Mouse (Mus musculus): Measurements from ENCODE around the gene Sdhc. TPM values are rescaled to one million over a fixed set of nuclear protein-coding genes. Genes with fewer than 3 reads are reported as not detected.

The Sdhc gene
- polyA plus RNA-seq, 1 experiment from 2014 or later: 457 TPM

GRCm38 (mm10) chr1:171111781-171112575, 38.4 kb downstream of the Sdhc start:
- no peak for ATAC-seq (ENCODE audit: extremely low read depth, insufficient number of reproducible peaks, low FRiP score, low TSS enrichment)

GRCm38 (mm10) chr1:171111020-171111780, 39.2 kb downstream of the Sdhc start:
- no peaks in the 10 kb centered on the region for H3K27me3 ChIP-seq (replicated peaks)
- ATAC-seq (ENCODE audit: extremely low read depth, insufficient number of reproducible peaks, low FRiP score, low TSS enrichment): peak; percentile 87
- peak overlapping the region; percentile 59 for H3K4me3 ChIP-seq
- peak overlapping the region; percentile 78 for H3K9ac ChIP-seq
- no peaks in the 10 kb centered on the region for H3K36me3 ChIP-seq
- under 1% methylated on average over 38 of the region's 38 CpGs for WGBS
- H3K4me2 ChIP-seq: peak overlapping the region; percentile 74
- H3K9me3 ChIP-seq: no peaks in the 10 kb centered on the region
- H3K27ac ChIP-seq (replicated peaks): peak overlapping the region; percentile 79
- peaks cover 29% of the 10 kb centered on the region for H3K4me1 ChIP-seq

More at GRCm38 (mm10) chr1:171111781-171112575, 38.4 kb downstream of the Sdhc start:
- Histone ChIP-seq H3K4me1 (peaks cover 29% of the 10 kb centered on the region), H3K36me3 (no peaks in the 10 kb centered on the region), H3K27me3 (replicated peaks) (no peaks in the 10 kb centered on the region), H3K4me3 (peak overlapping the region; percentile 59), H3K27ac (replicated peaks) (peak overlapping the region; percentile 79), H3K4me2 (peak overlapping the region; percentile 74), H3K9me3 (no peaks in the 10 kb centered on the region), H3K9ac (peak overlapping the region; percentile 76)
- WGBS: 4% methylated on average over 15 of the region's 15 CpGs

GRCm38 (mm10) chr1:171110659-171111019, 39.8 kb downstream of the Sdhc start:
- H3K27me3 ChIP-seq (replicated peaks): no peaks in the 10 kb centered on the region
- 13% methylated on average over 15 of the region's 15 CpGs for WGBS
- no peaks in the 10 kb centered on the region for H3K9me3 ChIP-seq
- H3K27ac ChIP-seq (replicated peaks): 0 out of 2 replicates have a peak overlapping the region, but pooled peaks have one; percentile 32
- peak overlapping the region; percentile 74 for H3K4me2 ChIP-seq
- no peak for ATAC-seq (ENCODE audit: extremely low read depth, insufficient number of reproducible peaks, low FRiP score, low TSS enrichment)
- H3K36me3 ChIP-seq: no peaks in the 10 kb centered on the region
- H3K4me3 ChIP-seq: peak overlapping the region; percentile 59
- peak overlapping the region; percentile 78 for H3K9ac ChIP-seq
- peaks cover 29% of the 10 kb centered on the region for H3K4me1 ChIP-seq

- no peak for ATAC-seq (ENCODE audit: extremely low read depth, insufficient number of reproducible peaks, low FRiP score, low TSS enrichment)
- no peaks in the 10 kb centered on the region for H3K9me3 ChIP-seq
- no peak overlapping the region for H3K9ac ChIP-seq
- no peak overlapping the region for H3K4me3 ChIP-seq
- WGBS: 30% methylated on average over 9 of the region's 9 CpGs
- no peak overlapping the region for H3K27ac ChIP-seq (replicated peaks)
- no peaks in the 10 kb centered on the region for H3K27me3 ChIP-seq (replicated peaks)
- H3K36me3 ChIP-seq: no peaks in the 10 kb centered on the region
- peaks cover 29% of the 10 kb centered on the region for H3K4me1 ChIP-seq
- H3K4me2 ChIP-seq: 0 out of 2 replicates have a peak overlapping the region, but pooled peaks have one; percentile 18
Measured at GRCm38 (mm10) chr1:171109620-171110019, 40.8 kb downstream of the Sdhc start.

- no peak overlapping the region for H3K27ac ChIP-seq (replicated peaks)
- H3K4me1 ChIP-seq: peaks cover 19% of the 10 kb centered on the region
- H3K36me3 ChIP-seq: no peaks in the 10 kb centered on the region
- H3K9me3 ChIP-seq: no peaks in the 10 kb centered on the region
- H3K4me2 ChIP-seq: no peak overlapping the region
- H3K9ac ChIP-seq: no peak overlapping the region
- no peak overlapping the region for H3K4me3 ChIP-seq
- 71% methylated on average over 6 of the region's 6 CpGs for WGBS
- ATAC-seq (ENCODE audit: extremely low read depth, insufficient number of reproducible peaks, low FRiP score, low TSS enrichment): no peak
- no peaks in the 10 kb centered on the region for H3K27me3 ChIP-seq (replicated peaks)
Measured at GRCm38 (mm10) chr1:171105226-171105625, 45.2 kb downstream of the Sdhc start.

GRCm38 (mm10) chr1:171103179-171103840, 47.1 kb downstream of the Sdhc start:
- H3K4me3 ChIP-seq: peak overlapping the region; percentile 78
- no peak for ATAC-seq (ENCODE audit: extremely low read depth, insufficient number of reproducible peaks, low FRiP score, low TSS enrichment)
- no peaks in the 10 kb centered on the region for H3K36me3 ChIP-seq
- 9% methylated on average over 10 of the region's 10 CpGs for WGBS
- peak overlapping the region; percentile 67 for H3K9ac ChIP-seq
- peaks cover 11% of the 10 kb centered on the region for H3K4me1 ChIP-seq
- no peaks in the 10 kb centered on the region for H3K9me3 ChIP-seq
- no peak overlapping the region for H3K27ac ChIP-seq (replicated peaks)
- peak overlapping the region; percentile 75 for H3K4me2 ChIP-seq
- H3K27me3 ChIP-seq (replicated peaks): no peaks in the 10 kb centered on the region; the same call in 1 of the 2 replicates

- Histone ChIP-seq H3K27me3 (replicated peaks) (no peaks in the 10 kb centered on the region; the same call in 1 of the 2 replicates), H3K36me3 (no peaks in the 10 kb centered on the region), H3K9ac (peak overlapping the region; percentile 86), H3K4me2 (peak overlapping the region; percentile 75), H3K4me1 (peaks cover 13% of the 10 kb centered on the region), H3K4me3 (peak overlapping the region; percentile 78), H3K9me3 (no peaks in the 10 kb centered on the region), H3K27ac (replicated peaks) (peak overlapping the region; percentile 78)
- ATAC-seq (ENCODE audit: extremely low read depth, insufficient number of reproducible peaks, low FRiP score, low TSS enrichment): peak; percentile 81
- whole genome bisulfite sequencing: under 1% methylated on average over 35 of the region's 35 CpGs
Measured at GRCm38 (mm10) chr1:171102547-171103177, 47.7 kb downstream of the Sdhc start.

- H3K4me2 ChIP-seq: peak overlapping the region; percentile 75
- H3K36me3 ChIP-seq: no peaks in the 10 kb centered on the region
- peak overlapping the region; percentile 78 for H3K27ac ChIP-seq (replicated peaks)
- WGBS: under 1% methylated on average over 40 of the region's 40 CpGs
- H3K4me1 ChIP-seq: peaks cover 20% of the 10 kb centered on the region
- peak; percentile 84 for ATAC-seq (ENCODE audit: extremely low read depth, insufficient number of reproducible peaks, low FRiP score, low TSS enrichment)
- H3K9ac ChIP-seq: peak overlapping the region; percentile 86
- H3K27me3 ChIP-seq (replicated peaks): no peaks in the 10 kb centered on the region; the same call in 1 of the 2 replicates
- H3K4me3 ChIP-seq: peak overlapping the region; percentile 78
- no peaks in the 10 kb centered on the region for H3K9me3 ChIP-seq
Measured at GRCm38 (mm10) chr1:171101733-171102546, 48.5 kb downstream of the Sdhc start.

GRCm38 (mm10) chr1:171101033-171101432, 49.4 kb downstream of the Sdhc start:
- H3K4me1 ChIP-seq: peaks cover 29% of the 10 kb centered on the region
- 44% methylated on average over 2 of the region's 2 CpGs for WGBS
- no peaks in the 10 kb centered on the region for H3K36me3 ChIP-seq
- no peak for ATAC-seq (ENCODE audit: extremely low read depth, insufficient number of reproducible peaks, low FRiP score, low TSS enrichment)
- no peaks in the 10 kb centered on the region for H3K9me3 ChIP-seq
- no peak overlapping the region for H3K4me3 ChIP-seq
- H3K9ac ChIP-seq: no peak overlapping the region
- peak overlapping the region; percentile 75; the same call in 1 of the 2 replicates for H3K4me2 ChIP-seq
- H3K27ac ChIP-seq (replicated peaks): no peak overlapping the region
- no peaks in the 10 kb centered on the region; the same call in 1 of the 2 replicates for H3K27me3 ChIP-seq (replicated peaks)

- no peak for ATAC-seq (ENCODE audit: extremely low read depth, insufficient number of reproducible peaks, low FRiP score, low TSS enrichment)
Measured at GRCm38 (mm10) chr1:171097612-171098011, 52.8 kb downstream of the Sdhc start.

More at GRCm38 (mm10) chr1:171097612-171098011, 52.8 kb downstream of the Sdhc start:
- Histone ChIP-seq H3K4me2 (no peak overlapping the region), H3K9me3 (no peaks in the 10 kb centered on the region), H3K9ac (no peak overlapping the region), H3K4me1 (peaks cover 23% of the 10 kb centered on the region), H3K27me3 (replicated peaks) (no peaks in the 10 kb centered on the region; the same call in 1 of the 2 replicates), H3K36me3 (no peaks in the 10 kb centered on the region), H3K27ac (replicated peaks) (no peak overlapping the region), H3K4me3 (no peak overlapping the region)
- 32% methylated on average over 2 of the region's 2 CpGs for WGBS
